Mouse (Mus musculus): ENCODE data around the gene Snai3.

Gene Snai3

DNA sequence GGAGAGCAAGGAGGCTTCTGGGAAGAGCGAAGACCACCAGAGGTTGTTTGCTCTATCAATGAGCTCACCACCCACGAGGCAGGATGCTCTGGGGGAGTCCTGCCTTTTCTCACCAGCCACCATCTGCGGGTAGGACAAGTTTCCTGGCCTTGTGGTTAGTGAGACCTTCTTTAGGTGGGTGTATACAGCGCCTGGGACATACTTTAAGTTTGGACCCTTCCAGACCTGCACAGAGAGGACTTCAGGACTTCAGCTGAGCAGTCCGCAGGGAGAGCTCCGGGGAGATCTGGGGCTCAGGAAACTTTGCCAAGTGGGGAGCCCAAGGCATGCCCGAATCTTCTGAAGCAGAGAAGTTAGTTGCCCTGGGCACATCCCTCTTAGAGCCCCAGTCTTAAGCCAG is 543 bp downstream of the Snai3 start:
- DNase-seq (ENCODE audit: low spot score in 2 of 2): no peak

DNA sequence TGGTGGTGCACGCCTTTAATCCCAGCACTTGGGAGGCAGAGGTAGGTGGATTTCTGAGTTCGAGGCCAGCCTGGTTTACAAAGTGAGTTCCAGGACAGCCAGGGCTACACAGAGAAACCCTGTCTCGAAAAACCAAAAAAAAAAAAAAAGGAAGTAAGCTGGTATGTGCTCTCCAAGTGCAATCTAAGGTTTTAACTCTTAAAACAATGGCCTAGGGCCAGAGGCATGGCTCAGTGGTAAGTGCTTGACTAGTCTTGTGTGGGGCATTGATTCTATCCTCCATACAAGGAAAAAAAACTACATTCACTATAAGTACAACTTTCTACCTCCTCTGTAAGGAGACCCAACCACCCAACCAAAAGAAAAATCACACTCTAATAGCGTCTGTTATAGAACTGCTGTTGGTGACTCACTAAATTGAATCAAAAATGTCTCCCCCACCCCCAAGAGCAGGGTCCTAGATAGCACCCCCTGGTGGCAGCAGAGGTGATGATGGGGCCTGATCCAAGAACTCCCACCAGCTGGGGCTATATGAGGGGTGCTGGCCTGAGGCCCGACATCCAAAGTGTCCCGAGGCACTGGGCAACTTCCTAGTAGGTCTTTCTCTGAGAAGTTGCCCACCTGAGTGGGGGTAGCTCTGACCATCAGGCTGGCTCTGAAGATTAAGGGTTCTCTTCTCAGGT is 1.2 kb downstream of the Snai3 start:
- no peak for DNase-seq (ENCODE audit: low spot score in 2 of 2)

DNA sequence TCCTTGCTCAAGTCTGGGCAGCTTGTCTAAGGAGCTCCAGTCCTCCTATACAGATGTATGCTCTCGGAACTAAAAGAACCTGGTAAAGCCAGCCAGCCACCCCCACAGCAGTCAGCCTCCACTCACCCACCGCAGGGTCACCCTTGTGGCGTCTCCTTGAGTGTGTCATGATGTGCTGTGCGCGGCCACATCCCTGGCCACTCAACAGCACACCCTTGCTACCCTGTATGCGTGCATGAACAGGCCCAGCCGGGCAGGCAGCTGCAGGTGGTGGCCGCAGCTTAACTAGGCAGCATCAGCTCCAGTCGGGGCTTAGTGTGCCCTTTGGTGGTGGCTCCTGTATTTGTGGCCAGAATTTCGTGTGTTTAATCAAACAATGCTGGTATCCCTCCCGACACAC is 3.4 kb downstream of the Snai3 start:
- DNase-seq (ENCODE audit: low spot score in 2 of 2): peak; percentile 48 to 63

DNA sequence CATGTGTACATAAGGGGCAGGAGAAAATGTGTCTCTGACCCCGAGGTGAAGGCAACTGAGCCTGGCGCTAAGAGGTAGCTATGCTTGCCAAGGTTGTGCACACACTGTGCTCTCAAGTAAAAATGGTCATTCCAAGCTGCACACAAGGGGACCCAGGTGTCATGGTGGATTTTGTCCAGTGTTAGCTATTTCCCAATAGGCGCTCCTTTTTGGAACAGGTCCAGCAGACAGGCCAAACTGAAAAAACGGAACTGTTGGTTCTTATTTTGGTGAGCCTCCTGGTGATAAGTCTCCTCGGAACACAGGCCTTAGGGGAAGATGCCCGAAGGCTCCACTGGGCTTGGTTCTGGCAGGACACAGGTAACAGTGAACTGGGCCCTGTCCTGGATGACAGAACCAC is 6.1 kb downstream of the Snai3 start:
- DNase-seq (ENCODE audit: low spot score in 2 of 2): no peak

DNA sequence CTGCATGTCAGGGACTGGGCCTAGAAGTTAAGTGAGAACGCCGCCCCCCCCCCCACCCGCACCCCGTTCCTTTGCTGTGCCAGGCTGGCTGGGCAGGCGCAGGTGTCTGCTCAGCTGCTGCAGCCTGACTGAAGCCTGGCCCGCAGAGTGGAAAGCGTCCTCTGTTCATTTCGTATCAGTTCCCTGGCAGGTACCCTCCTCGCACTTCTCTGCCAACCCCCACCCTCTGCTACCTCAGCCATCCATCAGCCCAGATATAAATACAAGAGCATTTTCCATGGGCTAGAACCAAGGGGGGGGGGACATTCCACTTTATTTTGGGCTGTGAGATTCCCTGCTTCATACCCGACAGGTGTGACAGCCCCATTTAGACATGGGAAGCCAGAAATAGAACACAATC is 8.4 kb downstream of the Snai3 start:
- DNase-seq (ENCODE audit: low spot score in 2 of 2): no peak

DNA sequence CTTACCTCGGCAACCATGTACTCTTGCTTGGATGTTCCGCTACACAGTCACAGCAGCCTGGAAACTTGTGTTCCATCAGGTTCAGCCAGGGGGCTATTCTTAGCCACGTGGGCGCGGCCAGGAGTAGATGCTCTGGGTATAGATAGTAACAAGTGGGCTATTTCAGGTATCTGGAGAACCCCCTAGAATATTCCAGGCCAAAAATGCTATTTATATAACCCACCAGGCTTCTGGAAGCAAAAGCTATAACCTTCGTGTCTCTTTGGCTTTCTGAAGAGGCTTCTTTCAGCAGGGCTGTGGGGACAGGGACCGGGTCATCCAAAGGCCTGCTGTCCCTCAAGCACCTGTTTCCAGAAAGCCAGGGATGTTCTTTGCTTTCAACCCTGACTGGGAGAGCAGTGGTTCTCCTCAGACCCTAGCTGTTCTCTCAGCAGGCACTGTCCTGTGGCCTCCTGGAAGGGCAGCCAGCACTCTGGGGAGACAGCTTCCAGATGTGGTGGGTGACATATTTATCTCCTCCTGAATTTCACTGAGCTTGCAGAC is 9.3 kb downstream of the Snai3 start:
- DNase-seq (ENCODE audit: low spot score in 2 of 2): no peak

DNA sequence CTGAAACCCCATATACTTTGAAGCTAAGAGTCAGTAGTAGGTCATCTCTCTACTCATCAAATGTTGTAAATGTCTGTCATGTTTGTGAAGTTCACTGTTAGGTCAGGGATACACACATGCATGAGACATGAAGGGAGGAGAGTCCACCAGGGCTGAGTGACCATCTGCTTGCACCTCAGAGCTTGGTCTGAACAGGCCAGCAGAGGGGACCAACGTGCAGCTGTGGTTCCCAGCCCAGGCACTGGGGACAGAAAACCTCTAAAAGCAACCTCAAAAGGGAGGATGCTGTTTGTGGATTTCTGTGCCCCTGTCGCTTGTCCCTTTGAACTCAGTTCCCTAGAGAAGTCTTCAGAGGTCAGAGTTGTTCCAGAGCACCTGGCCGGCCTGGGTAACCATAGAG is 15.3 kb downstream of the Snai3 start:
- DNase-seq (ENCODE audit: low spot score in 2 of 2): no peak

DNA sequence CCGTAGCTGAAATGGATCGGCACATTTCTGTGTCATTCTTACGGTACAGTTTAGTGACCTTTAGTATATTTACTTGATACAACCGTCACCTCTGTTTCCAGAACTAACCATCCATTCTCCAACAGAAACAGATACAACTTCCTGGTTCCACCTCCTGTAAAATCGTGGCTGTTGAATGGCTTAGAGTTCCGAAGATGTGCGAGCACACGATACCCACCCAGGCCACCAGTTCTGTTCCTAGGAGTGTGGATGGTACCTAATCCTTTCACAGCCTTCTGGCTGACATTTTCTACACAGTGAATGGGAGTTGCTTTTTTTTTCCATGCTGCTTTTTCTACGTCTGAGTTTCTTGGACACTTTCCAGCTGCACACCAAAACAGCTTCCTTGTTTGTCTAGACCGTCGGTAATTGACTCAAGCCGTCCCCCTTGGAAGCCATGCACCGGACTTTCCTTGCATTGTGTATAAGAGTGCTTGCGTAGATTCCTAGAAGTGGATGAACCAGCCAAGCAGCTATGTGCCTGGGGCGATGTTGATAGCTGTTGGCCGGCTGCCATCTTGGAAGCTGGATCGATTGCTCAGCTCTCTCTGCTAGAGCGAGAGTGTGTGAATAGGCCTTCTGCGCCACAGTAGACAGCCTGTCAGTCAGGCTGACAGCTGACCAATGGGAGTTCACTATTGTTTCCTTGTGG is 16.3 kb downstream of the Snai3 start:
- peak; percentile 76 to 92 for DNase-seq (ENCODE audit: low spot score in 2 of 2)

DNA sequence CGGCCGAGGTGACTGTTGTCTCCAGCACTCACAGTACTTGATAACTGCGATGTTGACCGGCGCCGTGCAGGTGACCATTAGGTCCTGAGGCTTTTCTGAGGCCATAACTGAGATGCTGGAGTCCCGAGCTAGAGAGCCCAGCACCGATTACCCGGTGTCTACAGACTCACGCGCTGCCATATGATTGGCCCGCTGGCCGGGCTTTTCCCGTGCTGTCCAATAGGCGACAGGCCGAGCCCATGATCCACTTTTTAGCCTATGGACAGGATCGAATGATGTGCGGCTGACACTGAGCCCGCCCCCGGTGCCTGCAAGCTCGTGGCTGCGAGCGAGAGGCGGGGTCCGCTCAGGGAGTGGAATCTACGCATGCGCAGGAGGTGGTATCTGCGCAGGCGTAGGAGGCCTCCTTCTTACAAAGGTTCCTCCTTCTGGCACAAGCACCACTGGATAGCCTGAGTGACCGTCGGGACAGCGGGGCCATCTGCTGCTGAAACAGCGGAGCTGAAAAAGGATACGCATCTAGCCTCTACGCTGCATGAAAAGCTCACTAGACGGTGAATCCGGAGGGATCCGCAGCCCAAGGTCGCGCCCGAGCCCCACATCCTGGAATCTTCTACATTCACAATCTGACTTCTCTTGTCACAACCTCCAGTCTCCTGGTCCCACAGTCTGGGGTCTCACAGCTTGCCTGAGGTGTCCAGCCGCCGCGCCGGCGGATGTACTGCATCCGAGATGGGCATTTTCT is 17.1 kb downstream of the Snai3 start, which contains the start of gene Mvd:
TSS of gene Mvd (minus strand) at position 161 of the 745 bp plus-strand sequence.
- peak; percentile 97 to 99 for DNase-seq (ENCODE audit: low spot score in 2 of 2)

DNA sequence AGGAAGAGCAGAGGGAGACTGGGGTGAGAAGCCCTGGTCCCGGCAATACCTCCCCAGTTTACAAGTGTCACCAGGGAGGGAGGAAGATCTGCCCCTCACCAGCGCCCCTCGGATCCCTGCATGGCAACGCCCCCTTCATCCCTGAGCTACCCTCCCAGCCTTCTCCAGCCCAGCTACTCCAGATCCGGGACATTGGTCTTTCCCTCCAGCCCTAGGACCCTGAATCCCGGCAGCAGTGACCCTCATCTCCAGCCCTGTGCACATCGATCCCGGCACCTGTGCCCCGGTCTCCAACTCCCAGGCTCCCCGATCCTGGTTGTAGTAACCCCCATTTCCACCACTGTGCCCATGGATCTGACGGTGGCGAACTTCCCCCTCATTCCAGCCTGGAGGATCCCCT is 17.8 kb downstream of the Snai3 start:
- DNase-seq (ENCODE audit: low spot score in 2 of 2): no peak

DNA sequence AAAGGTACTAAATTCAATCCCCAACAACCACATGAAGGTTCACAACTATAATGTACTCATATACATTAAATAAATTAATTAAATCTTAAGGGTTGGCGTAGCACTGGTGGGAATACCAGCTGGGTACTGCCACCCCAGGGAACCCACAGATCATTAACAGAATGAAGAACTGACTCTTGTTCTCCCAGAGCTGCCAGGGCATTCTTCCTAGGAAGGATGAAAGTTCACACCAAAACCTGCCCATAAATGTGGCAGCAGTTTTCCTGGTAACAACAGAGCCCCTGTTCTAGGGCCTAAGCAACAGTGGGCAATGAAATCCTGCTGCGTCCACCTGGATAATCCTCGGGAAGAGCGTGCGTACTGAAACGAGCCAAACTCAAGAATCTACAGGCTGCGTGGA is 18.2 kb downstream of the Snai3 start:
- no peak for DNase-seq (ENCODE audit: low spot score in 2 of 2)

DNA sequence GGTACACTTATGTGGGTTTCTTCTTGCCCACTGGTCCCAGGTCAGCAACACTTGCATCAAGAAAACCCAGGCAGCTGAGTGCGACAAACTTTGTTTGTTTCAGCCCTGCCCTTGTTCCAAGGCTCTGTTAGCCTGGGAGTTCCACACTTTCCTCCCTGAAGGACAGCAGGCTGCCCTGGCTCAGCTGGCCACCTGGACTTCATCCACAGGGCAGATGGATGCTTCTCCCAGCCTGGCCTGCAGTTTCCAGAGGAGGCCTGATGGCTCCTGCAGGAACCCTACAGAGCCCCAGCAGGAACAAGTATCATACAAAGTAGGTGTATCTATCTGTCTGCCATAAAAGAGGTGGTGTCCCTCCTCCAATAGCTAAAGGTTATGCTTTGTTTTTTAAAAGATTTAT is 19.2 kb downstream of the Snai3 start:
- DNase-seq (ENCODE audit: low spot score in 2 of 2): no peak

DNA sequence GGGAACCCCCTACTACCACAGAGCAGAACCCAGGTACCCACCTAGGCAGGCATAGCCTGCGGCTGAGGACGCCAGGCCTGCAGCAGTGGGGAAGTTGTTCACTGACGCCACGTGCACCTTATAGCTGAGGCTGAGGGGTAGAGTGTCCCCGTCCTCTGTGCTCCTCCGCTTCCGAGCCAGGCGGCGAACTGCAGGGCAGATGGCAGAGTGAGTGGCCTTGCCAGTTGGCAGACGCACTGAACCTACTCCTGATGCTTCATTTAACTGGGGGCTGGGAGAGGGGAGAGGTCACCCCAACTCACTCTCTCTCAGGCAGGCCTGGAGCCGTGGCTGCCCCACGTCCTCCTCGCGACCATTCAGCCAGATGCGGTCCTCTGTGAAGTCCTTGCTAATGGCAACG is 21.2 kb downstream of the Snai3 start:
- no peak for DNase-seq (ENCODE audit: low spot score in 2 of 2)

DNA sequence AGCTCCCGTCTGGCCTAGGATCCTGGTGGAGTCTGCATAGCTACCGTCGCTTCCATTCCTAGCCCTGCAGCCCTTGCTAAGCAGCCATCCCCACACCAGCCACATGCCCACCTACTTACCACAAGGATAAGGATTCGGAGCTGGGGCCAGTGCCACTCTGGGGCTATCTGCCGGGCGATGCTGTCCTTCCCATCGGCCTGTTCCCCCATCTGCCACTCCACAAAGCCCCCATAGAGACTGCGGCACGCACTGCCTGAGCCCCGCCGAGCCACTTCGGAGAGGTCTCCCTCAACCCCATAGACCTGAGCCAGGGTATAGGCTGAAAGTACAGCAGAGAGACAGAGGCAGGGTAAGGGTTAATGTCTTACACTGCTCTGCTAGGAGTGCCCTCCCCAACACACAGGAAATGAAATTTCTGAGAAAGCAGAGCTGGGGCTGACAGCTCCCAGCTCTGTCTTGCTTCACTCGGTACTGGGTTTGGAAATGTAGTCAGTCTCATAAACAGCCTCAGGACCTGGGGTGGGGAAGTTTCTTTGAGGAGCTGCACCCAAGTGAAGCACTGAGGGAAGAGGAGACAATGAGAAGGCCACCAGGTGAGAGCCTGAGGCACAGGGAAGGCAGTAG is 22.7 kb downstream of the Snai3 start:
- no peak for DNase-seq (ENCODE audit: low spot score in 2 of 2)

DNA sequence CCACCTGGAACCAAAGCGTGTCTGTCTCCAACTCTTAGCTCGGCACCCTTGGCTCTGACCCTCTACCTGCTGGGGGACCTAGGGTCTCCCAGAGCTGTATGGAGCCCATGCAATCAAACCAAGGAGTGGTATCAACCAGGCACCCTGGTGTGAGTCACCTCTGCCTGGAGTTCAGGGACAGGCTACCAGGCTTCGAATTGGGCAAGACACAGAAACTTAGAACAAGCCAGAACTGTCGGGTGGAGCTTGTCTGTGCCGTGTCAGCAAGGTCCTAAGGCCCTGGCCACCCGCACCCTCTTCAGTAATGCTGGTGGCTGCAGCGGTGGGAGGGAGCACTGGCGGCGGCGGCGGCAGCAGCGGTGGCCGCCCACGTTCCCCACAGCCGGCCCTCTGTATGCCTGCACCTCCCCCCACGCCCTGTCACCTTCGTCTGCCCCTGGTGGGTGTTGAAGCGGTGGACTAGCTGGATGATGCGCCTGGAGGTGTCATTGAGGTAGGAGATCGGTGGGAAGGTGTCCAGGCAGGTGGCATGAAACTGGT is 23.9 kb downstream of the Snai3 start:
- no peak for DNase-seq (ENCODE audit: low spot score in 2 of 2)

DNA sequence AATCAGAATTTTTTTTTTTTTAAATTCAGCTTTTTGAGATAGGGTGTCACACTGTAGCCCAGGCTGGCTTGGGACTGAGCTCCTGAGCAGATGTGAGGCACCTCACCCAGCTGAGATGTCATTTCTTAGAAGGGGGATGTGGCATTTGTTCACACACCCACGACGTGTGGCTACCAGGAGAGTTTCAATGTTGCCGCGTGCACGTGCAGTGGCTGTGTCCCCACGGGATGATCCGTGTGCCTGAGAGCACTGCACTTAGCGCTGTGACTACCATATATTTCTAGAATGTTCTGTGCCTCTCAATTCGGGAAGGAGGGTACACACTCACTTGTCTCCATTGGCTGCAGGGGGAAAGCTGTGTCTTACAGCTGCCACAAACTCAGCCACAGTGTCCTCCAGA is 24.4 kb downstream of the Snai3 start:
- no peak for DNase-seq (ENCODE audit: low spot score in 2 of 2)

DNA sequence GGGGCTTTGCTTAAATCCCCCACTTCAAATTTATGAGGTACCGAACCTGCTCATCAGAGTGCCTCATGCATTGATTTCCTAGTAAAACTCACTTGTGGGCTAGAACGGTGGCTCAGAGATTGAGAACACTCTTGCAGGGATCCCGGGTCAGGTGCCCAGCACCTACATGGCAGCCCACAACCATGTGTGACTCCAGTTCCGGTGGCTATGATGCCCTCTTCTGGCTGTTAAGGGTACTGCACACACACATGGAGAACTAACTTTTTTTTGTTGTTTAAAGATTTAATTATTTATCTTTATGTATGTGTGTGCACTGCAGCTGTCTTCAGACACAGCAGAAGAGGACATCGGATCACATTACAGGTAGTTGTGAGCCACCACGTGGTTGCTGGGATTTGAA is 25.2 kb downstream of the Snai3 start:
- no peak for DNase-seq (ENCODE audit: low spot score in 2 of 2)

DNA sequence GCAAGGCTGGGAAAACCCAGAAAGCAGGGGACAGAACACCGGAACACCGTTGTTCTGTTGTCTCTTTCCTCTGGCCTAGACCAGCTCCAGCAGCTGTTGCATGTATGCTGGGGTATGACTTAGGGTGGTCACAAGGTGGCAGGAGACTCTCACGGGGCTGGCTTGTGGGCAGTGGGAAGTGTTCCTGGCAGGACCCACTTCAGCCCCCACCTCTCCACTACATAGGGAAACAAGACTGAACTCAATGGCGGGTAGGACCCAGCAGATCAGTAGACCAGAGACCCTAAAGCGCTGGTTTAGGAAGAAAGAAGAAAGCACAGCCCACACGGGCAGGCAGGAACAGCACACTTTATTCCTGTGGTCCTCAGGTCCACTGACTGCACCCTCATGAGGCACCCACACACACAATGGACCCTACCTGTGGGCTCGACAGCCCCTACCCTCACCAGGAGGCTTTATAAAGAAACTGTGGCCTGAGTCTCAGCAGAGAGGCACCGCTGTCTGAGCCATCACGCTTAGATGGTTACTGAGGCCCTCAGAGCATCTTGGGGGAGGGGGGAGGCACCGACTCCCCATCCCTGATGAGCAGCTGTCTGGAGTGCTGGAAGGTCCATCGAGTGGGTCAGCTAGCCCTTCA is 27.1 kb downstream of the Snai3 start:
- no peak for DNase-seq (ENCODE audit: low spot score in 2 of 2)

DNA sequence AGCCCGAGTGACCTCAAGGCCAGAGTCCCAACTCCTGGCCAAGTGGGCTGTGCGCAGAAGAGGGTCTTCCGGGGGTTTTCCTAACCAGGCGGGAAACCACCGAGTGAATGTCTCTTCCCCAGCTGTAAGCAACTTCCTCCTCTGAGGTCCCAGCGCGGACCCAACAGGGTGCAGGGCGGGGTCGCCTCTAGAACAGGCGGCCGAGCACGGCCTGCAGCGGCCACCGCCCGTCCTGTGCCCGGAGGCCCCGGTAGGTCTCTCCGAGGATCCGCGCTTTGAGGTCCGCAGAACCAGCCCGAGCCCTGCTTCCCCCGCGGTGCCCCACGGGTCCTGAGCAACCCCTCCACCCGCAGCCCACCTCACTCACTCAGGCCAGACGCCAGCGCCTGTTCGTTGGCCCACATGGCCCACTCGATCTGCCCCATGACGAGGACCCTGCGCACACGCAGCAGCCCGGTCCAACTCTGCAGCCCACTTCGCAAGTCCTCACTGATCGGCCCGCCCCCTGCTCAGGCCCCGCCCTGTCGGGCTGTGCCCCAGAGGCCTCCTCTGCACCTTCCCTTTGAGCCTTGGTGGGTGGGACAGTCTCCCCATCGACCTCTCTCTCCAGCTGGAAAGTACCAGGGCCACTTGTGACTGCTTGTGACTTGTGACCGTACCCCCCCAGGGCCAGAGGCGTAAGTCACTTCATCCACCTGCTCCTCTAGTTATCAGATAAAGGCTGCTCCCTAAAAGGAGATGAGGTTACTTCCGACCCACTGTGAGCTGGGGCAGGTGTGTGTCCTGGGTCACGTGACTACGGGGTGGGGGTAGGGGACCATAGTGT is 27.9 kb downstream of the Snai3 start, which contains the start of gene Cyba:
TSS of gene Cyba (minus strand) at position 488 of the 826 bp plus-strand sequence.
- peak; percentile 56 to 75 for DNase-seq (ENCODE audit: low spot score in 2 of 2)

DNA sequence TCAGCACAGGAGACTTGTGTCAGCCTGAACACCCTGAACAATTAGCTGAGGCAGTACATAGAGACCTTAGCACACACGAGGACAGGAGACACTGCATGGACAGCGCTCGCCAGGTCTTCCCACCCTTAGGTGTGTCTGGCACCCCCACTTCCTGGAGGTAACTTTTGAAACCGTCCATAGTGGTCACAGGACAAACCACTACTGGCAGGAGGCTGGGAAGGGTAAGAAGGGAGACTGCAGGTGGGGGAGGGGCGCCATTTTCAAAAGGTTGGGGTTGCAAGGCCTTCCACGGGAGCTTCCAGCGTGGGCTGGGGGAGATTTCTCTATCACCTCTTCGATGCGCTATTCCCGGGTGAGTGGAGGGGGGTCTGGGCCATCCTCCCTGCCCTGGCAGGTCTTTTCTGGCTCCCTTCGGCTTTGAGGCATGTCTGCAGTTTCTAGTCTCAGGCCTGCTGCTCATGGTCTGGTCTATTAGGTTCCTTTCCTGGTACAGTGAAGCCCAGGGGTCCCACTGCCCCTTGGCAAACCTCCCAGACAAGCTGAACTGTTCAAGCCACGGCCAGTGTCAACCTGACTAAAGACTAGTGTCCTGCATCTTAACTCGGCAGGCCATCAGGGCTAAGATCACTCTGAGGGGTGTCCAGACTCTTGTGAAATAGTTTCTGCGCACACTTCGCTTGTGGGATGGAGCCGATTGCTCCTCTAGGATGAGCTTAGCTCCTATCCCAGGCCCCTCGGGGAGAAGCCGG is 28.7 kb downstream of the Snai3 start:
- DNase-seq (ENCODE audit: low spot score in 2 of 2): peak in 1 of 2 experiments; percentile 33

All from urinary bladder, postnatal 36 days (tissue).